Mouse (Mus musculus): ENCODE measurements around the gene Ubac2. TPM values are rescaled to one million over a fixed set of nuclear protein-coding genes. Genes with fewer than 3 reads are reported as not detected.

Gene Ubac2
- total and polyA plus RNA-seq, 2 experiments from 2014 or later = 39.4 to 66.8 TPM

DNA sequence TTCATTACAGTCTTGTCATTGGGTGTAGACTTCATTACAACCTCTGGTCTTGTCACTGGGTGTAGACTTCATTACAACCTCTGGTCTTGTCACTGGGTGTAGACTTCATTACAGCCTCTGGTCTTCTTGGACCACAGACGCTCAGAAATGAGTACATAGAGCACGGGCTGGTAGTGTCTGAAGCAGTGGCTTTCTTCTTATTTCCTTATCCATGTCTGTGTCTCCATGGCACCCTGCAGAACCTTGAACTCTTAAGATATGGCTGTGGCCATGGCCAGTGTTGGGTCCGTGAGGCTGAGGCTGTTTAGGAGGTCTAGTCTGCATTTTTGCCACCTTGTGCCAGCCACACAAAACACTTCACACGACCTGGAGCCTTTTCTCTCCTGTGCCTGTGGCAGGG, 129.8 kb downstream of the Ubac2 start:
- ATAC-seq (ENCODE audit: insufficient read depth, low read depth) (no peak), DNase-seq (ENCODE audit: low spot score) (no peak)
- Histone ChIP-seq H3K4me1 (ENCODE audit: control insufficient read depth, insufficient read depth) (no peaks in the 10 kb centered on the region), H3K36me3 (replicated peaks; ENCODE audit: control insufficient read depth, insufficient read depth, low read length) (peaks cover 16% of the 10 kb centered on the region; the same call in 1 of the 2 replicates), H3K9me3 (replicated peaks; ENCODE audit: control insufficient read depth, low read length) (no peaks in the 10 kb centered on the region), H3K27ac (ENCODE audit: low read depth) (no peak overlapping the region), H3K9ac (replicated peaks; ENCODE audit: low read depth, low read length) (no peak overlapping the region), H3K4me2 (ENCODE audit: low read depth, low read length) (no peak overlapping the region), H3K4me3 (ENCODE audit: low read depth, low read length) (no peak overlapping the region), H3K27me3 (ENCODE audit: control insufficient read depth, insufficient read depth, low read length) (no peaks in the 10 kb centered on the region)
- WGBS = 91% methylated on average over 4 of the region's 4 CpGs
- TF ChIP-seq CTCF (IDR thresholded peaks at IDR 0.05; ENCODE audit: low read depth) = no peak
- TF ChIP-seq EP300 (IDR thresholded peaks at IDR 0.05; ENCODE audit: low read depth) = no peak

GRCm38 (mm10) chr14:122009502-122009901, 131.1 kb downstream of the Ubac2 start:
- Histone ChIP-seq H3K27me3 (ENCODE audit: control insufficient read depth, insufficient read depth, low read length) (no peaks in the 10 kb centered on the region), H3K4me3 (ENCODE audit: low read depth, low read length) (no peak overlapping the region), H3K4me1 (ENCODE audit: control insufficient read depth, insufficient read depth) (no peaks in the 10 kb centered on the region), H3K9me3 (replicated peaks; ENCODE audit: control insufficient read depth, low read length) (no peaks in the 10 kb centered on the region), H3K36me3 (replicated peaks; ENCODE audit: control insufficient read depth, insufficient read depth, low read length) (peaks cover 16% of the 10 kb centered on the region; the same call in 1 of the 2 replicates), H3K27ac (ENCODE audit: low read depth) (no peak overlapping the region), H3K9ac (replicated peaks; ENCODE audit: low read depth, low read length) (no peak overlapping the region), H3K4me2 (ENCODE audit: low read depth, low read length) (no peak overlapping the region)
- ATAC-seq (ENCODE audit: insufficient read depth, low read depth) (no peak), DNase-seq (ENCODE audit: low spot score) (peak; percentile 30)
- 91% methylated on average over 13 of the region's 13 CpGs for WGBS
- TF ChIP-seq EP300 (IDR thresholded peaks at IDR 0.05; ENCODE audit: low read depth) = no peak
- TF ChIP-seq CTCF (IDR thresholded peaks at IDR 0.05; ENCODE audit: low read depth) = no peak

GRCm38 (mm10) chr14:122010301-122010700, 131.9 kb downstream of the Ubac2 start:
- Histone ChIP-seq H3K4me2 (ENCODE audit: low read depth, low read length) (no peak overlapping the region), H3K27me3 (ENCODE audit: control insufficient read depth, insufficient read depth, low read length) (no peaks in the 10 kb centered on the region), H3K4me3 (ENCODE audit: low read depth, low read length) (no peak overlapping the region), H3K4me1 (ENCODE audit: control insufficient read depth, insufficient read depth) (0 out of 2 replicates have a peak, but pooled peaks cover 5% of the 10 kb centered on the region), H3K9me3 (replicated peaks; ENCODE audit: control insufficient read depth, low read length) (no peaks in the 10 kb centered on the region), H3K9ac (replicated peaks; ENCODE audit: low read depth, low read length) (no peak overlapping the region), H3K36me3 (replicated peaks; ENCODE audit: control insufficient read depth, insufficient read depth, low read length) (peaks cover 16% of the 10 kb centered on the region; the same call in 1 of the 2 replicates), H3K27ac (ENCODE audit: low read depth) (no peak overlapping the region)
- TF ChIP-seq CTCF (IDR thresholded peaks at IDR 0.05; ENCODE audit: low read depth) (no peak), EP300 (IDR thresholded peaks at IDR 0.05; ENCODE audit: low read depth) (no peak)
- DNase-seq (ENCODE audit: low spot score) (no peak), ATAC-seq (ENCODE audit: insufficient read depth, low read depth) (no peak)
- WGBS = 77% methylated on average over 7 of the region's 7 CpGs

- peaks cover 16% of the 10 kb centered on the region; the same call in 1 of the 2 replicates for H3K36me3 ChIP-seq (replicated peaks; ENCODE audit: control insufficient read depth, insufficient read depth, low read length)
- 88% methylated on average over 8 of the region's 8 CpGs for WGBS
- H3K9ac ChIP-seq (replicated peaks; ENCODE audit: low read depth, low read length) = no peak overlapping the region
- H3K9me3 ChIP-seq (replicated peaks; ENCODE audit: control insufficient read depth, low read length) = no peaks in the 10 kb centered on the region
- no peak for TF ChIP-seq CTCF (IDR thresholded peaks at IDR 0.05; ENCODE audit: low read depth)
- TF ChIP-seq EP300 (IDR thresholded peaks at IDR 0.05; ENCODE audit: low read depth) = no peak
- ATAC-seq (ENCODE audit: insufficient read depth, low read depth) = no peak
- H3K27me3 ChIP-seq (ENCODE audit: control insufficient read depth, insufficient read depth, low read length) = no peaks in the 10 kb centered on the region
- DNase-seq (ENCODE audit: low spot score) = no peak
- H3K4me3 ChIP-seq (ENCODE audit: low read depth, low read length) = no peak overlapping the region
- H3K4me2 ChIP-seq (ENCODE audit: low read depth, low read length) = no peak overlapping the region
- H3K4me1 ChIP-seq (ENCODE audit: control insufficient read depth, insufficient read depth) = 0 out of 2 replicates have a peak, but pooled peaks cover 6% of the 10 kb centered on the region
- H3K27ac ChIP-seq (ENCODE audit: low read depth) = no peak overlapping the region; the same call in 1 of the 2 replicates
Measured at GRCm38 (mm10) chr14:122011768-122012167, 133.3 kb downstream of the Ubac2 start.

DNA sequence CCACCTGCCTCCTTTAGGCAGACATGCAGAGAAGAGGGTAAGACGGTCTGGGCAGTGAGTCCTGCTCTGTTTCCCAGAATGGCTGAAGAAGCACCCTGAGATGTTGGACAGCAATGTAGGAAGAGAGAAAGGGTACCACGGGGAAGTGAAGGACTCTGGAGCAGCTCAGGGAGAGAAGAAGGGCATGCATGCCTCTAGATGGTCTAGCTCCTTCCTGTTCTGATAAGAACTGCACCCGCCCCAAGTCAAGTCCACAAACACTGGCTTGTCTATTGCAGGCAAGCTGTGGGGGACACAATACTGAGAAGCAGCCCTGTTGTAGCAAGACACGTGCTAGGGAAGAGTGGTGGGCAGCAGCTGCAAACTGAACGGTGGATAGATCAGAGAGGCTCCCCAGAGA, 133.8 kb downstream of the Ubac2 start:
- no peak overlapping the region; the same call in 1 of the 2 replicates for H3K27ac ChIP-seq (ENCODE audit: low read depth)
- WGBS = 43% methylated on average over 5 of the region's 5 CpGs
- TF ChIP-seq CTCF (IDR thresholded peaks at IDR 0.05; ENCODE audit: low read depth) (no peak), EP300 (IDR thresholded peaks at IDR 0.05; ENCODE audit: low read depth) (no peak)

GRCm38 (mm10) chr14:122012814-122013213, 134.4 kb downstream of the Ubac2 start:
- no peaks in the 10 kb centered on the region for H3K9me3 ChIP-seq (replicated peaks; ENCODE audit: control insufficient read depth, low read length)
- no peak overlapping the region for H3K9ac ChIP-seq (replicated peaks; ENCODE audit: low read depth, low read length)
- H3K27me3 ChIP-seq (ENCODE audit: control insufficient read depth, insufficient read depth, low read length) = no peaks in the 10 kb centered on the region
- no peak for ATAC-seq (ENCODE audit: insufficient read depth, low read depth)
- DNase-seq (ENCODE audit: low spot score) = no peak
- H3K4me3 ChIP-seq (ENCODE audit: low read depth, low read length) = no peak overlapping the region
- peaks cover 16% of the 10 kb centered on the region; the same call in 1 of the 2 replicates for H3K36me3 ChIP-seq (replicated peaks; ENCODE audit: control insufficient read depth, insufficient read depth, low read length)
- no peak for TF ChIP-seq EP300 (IDR thresholded peaks at IDR 0.05; ENCODE audit: low read depth)
- H3K4me2 ChIP-seq (ENCODE audit: low read depth, low read length) = no peak overlapping the region
- WGBS = 77% methylated on average over 13 of the region's 13 CpGs
- peaks cover 11% of the 10 kb centered on the region for H3K4me1 ChIP-seq (ENCODE audit: control insufficient read depth, insufficient read depth)
- H3K27ac ChIP-seq (ENCODE audit: low read depth) = no peak overlapping the region

More for the DNA sequence above, 133.8 kb downstream of the Ubac2 start:
- DNase-seq (ENCODE audit: low spot score) (no peak), ATAC-seq (ENCODE audit: insufficient read depth, low read depth) (no peak)
- Histone ChIP-seq H3K4me2 (ENCODE audit: low read depth, low read length) (no peak overlapping the region), H3K36me3 (replicated peaks; ENCODE audit: control insufficient read depth, insufficient read depth, low read length) (peaks cover 16% of the 10 kb centered on the region; the same call in 1 of the 2 replicates), H3K27me3 (ENCODE audit: control insufficient read depth, insufficient read depth, low read length) (no peaks in the 10 kb centered on the region), H3K9me3 (replicated peaks; ENCODE audit: control insufficient read depth, low read length) (no peaks in the 10 kb centered on the region), H3K4me3 (ENCODE audit: low read depth, low read length) (no peak overlapping the region), H3K4me1 (ENCODE audit: control insufficient read depth, insufficient read depth) (peaks cover 10% of the 10 kb centered on the region; the same call in 1 of the 2 replicates), H3K9ac (replicated peaks; ENCODE audit: low read depth, low read length) (no peak overlapping the region)
